Mouse (Mus musculus) MEL (cell line): ENCODE data around the gene Schip1. TPM values are rescaled to one million over a fixed set of nuclear protein-coding genes. Genes with fewer than 3 reads are reported as not detected.

ENCODE experiments used
- DNase-seq: peaks from one replicate; pipeline ENCODE4 v3.0.0; 2011; ENCODE audit warnings: low read depth, low spot score
- H3K27ac ChIP-seq: 2 replicates; pipeline ENCODE4 v1.5.1; 2012; ENCODE audit warnings: low read depth, mild to moderate bottlenecking, control low read depth, low read length, moderate library complexity; ENCODE audit not compliant: control insufficient read depth
- H3K27me3 ChIP-seq, 2 experiments: fragments of 150-350 bp in 1 of 2; sonication (generic) in 1 of 2; 2 replicates each; pipeline ENCODE4 v1.6.1; 2012; ENCODE audit warnings: low read length in 2 of 2, mild to moderate bottlenecking in 2 of 2, improper control_type of control experiment in 1 of 2, moderate library complexity in 1 of 2; ENCODE audit not compliant: insufficient read depth in 2 of 2, control insufficient read depth in 1 of 2
- H3K36me3 ChIP-seq, 2 experiments: 2 replicates each; pipeline ENCODE4 v1.6.1; 2012 to 2014; ENCODE audit warnings: low read length in 2 of 2, improper control_type of control experiment in 1 of 2, inconsistent platforms in 1 of 2, mild to moderate bottlenecking in 1 of 2; ENCODE audit not compliant: insufficient read depth in 2 of 2, control insufficient read depth in 1 of 2
- H3K4me1 ChIP-seq, 2 experiments: fragments of 150-350 bp in 1 of 2; sonication (generic) in 1 of 2; 2 replicates each; pipeline ENCODE4 v1.6.1; 2012; ENCODE audit warnings: low read length in 2 of 2, improper control_type of control experiment in 1 of 2, mild to moderate bottlenecking in 1 of 2; ENCODE audit not compliant: insufficient read depth in 2 of 2, control insufficient read depth in 1 of 2
- H3K4me3 ChIP-seq, 2 experiments: fragments of 150-350 bp in 1 of 2; sonication (generic) in 1 of 2; 2 replicates each; pipeline ENCODE4 v1.5.1; 2012; ENCODE audit warnings: low read depth in 2 of 2, low read length in 2 of 2, mild to moderate bottlenecking in 2 of 2, moderate library complexity in 2 of 2, control low read depth in 1 of 2, improper control_type of control experiment in 1 of 2; ENCODE audit not compliant: control insufficient read depth in 1 of 2, insufficient read depth in 1 of 2
- H3K79me2 ChIP-seq: 2 replicates; pipeline ENCODE4 v1.6.1; 2012; ENCODE audit warnings: mild to moderate bottlenecking, low read length, moderate library complexity; ENCODE audit not compliant: control insufficient read depth, poor library complexity, insufficient read depth
- H3K9ac ChIP-seq: 2 replicates; pipeline ENCODE4 v1.6.1; 2012; ENCODE audit warnings: low read depth, mild to moderate bottlenecking, control low read depth, low read length, moderate library complexity; ENCODE audit not compliant: control insufficient read depth, poor library complexity, severe bottlenecking
- H3K9me3 ChIP-seq: fragments of 150-350 bp; sonication (generic); replicated peaks from 2 replicates; pipeline ENCODE4 v1.6.1; 2012; ENCODE audit warnings: mild to moderate bottlenecking, low read length, improper control_type of control experiment, moderate library complexity; ENCODE audit not compliant: insufficient read depth
- BHLHE40 ChIP-seq: IDR thresholded peaks from 2 replicates; pipeline ENCODE4 v1.6.1; 2012; ENCODE audit warnings: low read depth, mild to moderate bottlenecking, inconsistent platforms, low read length, improper control_type of control experiment, borderline replicate concordance
- CHD2 ChIP-seq: IDR thresholded peaks from 2 replicates; pipeline ENCODE4 v1.6.1; 2011; ENCODE audit warnings: low read length, improper control_type of control experiment
- E2F4 ChIP-seq: IDR thresholded peaks from 2 replicates; pipeline ENCODE4 v1.6.1; 2011; ENCODE audit warnings: low read depth, low read length, improper control_type of control experiment, borderline replicate concordance
- ELF1 ChIP-seq: IDR thresholded peaks from 2 replicates; pipeline ENCODE4 v1.6.1; 2014; ENCODE audit warnings: low read depth, mild to moderate bottlenecking, inconsistent platforms, low read length, improper control_type of control experiment, moderate library complexity
- ETS1 ChIP-seq: IDR thresholded peaks from 2 replicates; pipeline ENCODE4 v1.6.1; 2012; ENCODE audit warnings: low read depth, mild to moderate bottlenecking, inconsistent platforms, low read length, improper control_type of control experiment, moderate library complexity
- GABPA ChIP-seq: IDR thresholded peaks from 2 replicates; pipeline ENCODE4 v1.6.1; 2012; ENCODE audit warnings: low read depth, mild to moderate bottlenecking, inconsistent platforms, low read length, improper control_type of control experiment, moderate library complexity
- HCFC1 ChIP-seq: IDR thresholded peaks from 2 replicates; pipeline ENCODE4 v1.6.1; 2012; ENCODE audit warnings: low read depth, mild to moderate bottlenecking, inconsistent platforms, low read length, improper control_type of control experiment, moderate library complexity
- KAT2A ChIP-seq: conservative IDR thresholded peaks from 2 replicates; pipeline ENCODE4 v1.6.1; 2012; ENCODE audit warnings: low read depth, low read length, improper control_type of control experiment, inconsistent platforms
- MAFK ChIP-seq: IDR thresholded peaks from 2 replicates; pipeline ENCODE4 v1.6.1; 2011; ENCODE audit warnings: low read depth, mild to moderate bottlenecking, low read length, improper control_type of control experiment, borderline replicate concordance
- MAX ChIP-seq: IDR thresholded peaks from 2 replicates; pipeline ENCODE4 v1.6.1; 2011; ENCODE audit warnings: low read length, improper control_type of control experiment
- MAZ ChIP-seq: IDR thresholded peaks from 2 replicates; pipeline ENCODE4 v1.6.1; 2012; ENCODE audit warnings: low read depth, mild to moderate bottlenecking, inconsistent platforms, low read length, improper control_type of control experiment
- MEF2A ChIP-seq: IDR thresholded peaks from 2 replicates; pipeline ENCODE4 v1.6.1; 2014; ENCODE audit warnings: low read depth, mild to moderate bottlenecking, inconsistent platforms, low read length, improper control_type of control experiment; ENCODE audit not compliant: poor library complexity, insufficient replicate concordance, severe bottlenecking; ENCODE audit errors: extremely low read depth
- MXI1 ChIP-seq: IDR thresholded peaks from 2 replicates; pipeline ENCODE4 v1.6.1; 2011; ENCODE audit warnings: mild to moderate bottlenecking, low read depth, low read length, improper control_type of control experiment
- MYC ChIP-seq: IDR thresholded peaks from 2 replicates; pipeline ENCODE4 v1.6.1; 2011; ENCODE audit warnings: low read depth, mild to moderate bottlenecking, low read length, improper control_type of control experiment, moderate library complexity
- NRF1 ChIP-seq: IDR thresholded peaks from 2 replicates; pipeline ENCODE4 v1.6.1; 2014; ENCODE audit warnings: low read depth, mild to moderate bottlenecking, inconsistent platforms, low read length, improper control_type of control experiment, moderate library complexity; ENCODE audit not compliant: poor library complexity, insufficient read depth, severe bottlenecking
- POLR2A ChIP-seq, 2 experiments: IDR thresholded peaks; 2 replicates each; pipeline ENCODE4 v1.6.1; 2011 to 2012; ENCODE audit warnings: low read length in 2 of 2, mild to moderate bottlenecking in 2 of 2, control low read depth in 1 of 2, improper control_type of control experiment in 1 of 2, low read depth in 1 of 2, moderate library complexity in 1 of 2; ENCODE audit not compliant: control insufficient read depth in 1 of 2, insufficient read depth in 1 of 2, poor library complexity in 1 of 2
- POLR2AphosphoS2 ChIP-seq: IDR thresholded peaks from 2 replicates; pipeline ENCODE4 v1.6.1; 2011; ENCODE audit warnings: low read length, improper control_type of control experiment
- POLR2AphosphoS5 ChIP-seq: IDR thresholded peaks from 2 replicates; pipeline ENCODE4 v1.6.1; 2012; ENCODE audit warnings: low read depth, borderline replicate concordance, mild to moderate bottlenecking, inconsistent platforms, low read length, moderate library complexity, mixed read lengths
- SIN3A ChIP-seq: IDR thresholded peaks from 2 replicates; pipeline ENCODE4 v1.6.1; 2012; ENCODE audit warnings: low read length, improper control_type of control experiment, inconsistent platforms
- USF1 ChIP-seq: IDR thresholded peaks from 2 replicates; pipeline ENCODE4 v1.6.1; 2014; ENCODE audit warnings: low read depth, mild to moderate bottlenecking, inconsistent platforms, low read length, improper control_type of control experiment, moderate library complexity
- USF2 ChIP-seq, 2 experiments: IDR thresholded peaks; 2 replicates each; pipeline ENCODE4 v1.6.1; 2011 to 2012; ENCODE audit warnings: improper control_type of control experiment in 2 of 2, low read length in 2 of 2, borderline replicate concordance in 1 of 2, inconsistent platforms in 1 of 2, low read depth in 1 of 2, mild to moderate bottlenecking in 1 of 2; ENCODE audit not compliant: insufficient read depth in 1 of 2
- ZKSCAN1 ChIP-seq: IDR thresholded peaks from 2 replicates; pipeline ENCODE4 v1.6.1; 2012; ENCODE audit warnings: low read depth, mild to moderate bottlenecking, inconsistent platforms, low read length, improper control_type of control experiment, moderate library complexity
- ZMIZ1 ChIP-seq: IDR thresholded peaks from 2 replicates; pipeline ENCODE4 v1.6.1; 2012; ENCODE audit warnings: low read depth, mild to moderate bottlenecking, inconsistent platforms, low read length, improper control_type of control experiment, moderate library complexity
- polyA plus RNA-seq, 2 experiments: library from polyadenylated mRNA; stranded (reverse) in 1 of 2; unstranded in 1 of 2; fragments of >175 nt in 1 of 2; fragments of >200 nt in 1 of 2; gene quantifications; 2 replicates each; pipeline versions ENCODE4 v1.2.1 to v1.2.4; 2012; ENCODE audit warnings: low replicate concordance in 2 of 2, low read depth in 1 of 2; ENCODE audit not compliant: insufficient read length in 2 of 2, insufficient read depth in 1 of 2, missing spikeins in 1 of 2
- total RNA-seq: library from RNA; depleted of rRNA; stranded (reverse); fragments of 300-350 nt; gene quantifications from 2 replicates; pipeline ENCODE4 v1.2.3, GENCODE M21; 2012

Gene Schip1
- total and polyA plus RNA-seq, 3 experiments: 10.1 to 12.4 TPM; not detected in 1

DNA sequence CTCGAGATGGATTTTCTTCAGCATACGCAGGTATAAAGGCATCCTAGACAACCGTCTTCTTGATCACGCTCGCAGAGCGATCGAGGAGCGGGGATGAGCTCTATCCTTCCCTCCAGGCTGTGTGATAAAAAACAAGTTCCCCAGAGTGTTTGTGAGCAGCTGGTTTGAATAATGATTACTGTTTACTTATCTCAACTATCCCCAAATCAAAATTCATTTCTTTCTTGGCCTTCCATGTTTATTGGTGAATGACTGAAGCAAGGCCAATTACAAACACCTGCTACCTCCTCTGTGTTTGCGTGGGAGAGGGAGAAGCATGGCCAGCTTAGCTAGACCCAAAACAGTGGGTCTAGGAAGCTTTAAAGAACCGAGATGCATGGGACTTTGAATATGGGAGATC, 540.4 kb downstream of the Schip1 start:
- Histone ChIP-seq H3K36me3 (no peaks in the 10 kb centered on the region), H3K9ac (no peak overlapping the region), H3K27ac (no peak overlapping the region), H3K27me3 (no peaks in the 10 kb centered on the region), H3K4me1 (no peaks in the 10 kb centered on the region), H3K79me2 (no peaks in the 10 kb centered on the region), H3K4me3 (no peak overlapping the region), H3K9me3 (no peaks in the 10 kb centered on the region)
- TF ChIP-seq MAZ (no peak), ETS1 (no peak), ZKSCAN1 (no peak), POLR2AphosphoS2 (no peak), USF2 (IDR thresholded peaks at IDR 0.05; ENCODE audit: borderline replicate concordance in 1 of 2, insufficient read depth in 1 of 2, low read depth in 1 of 2, low read length in 2 of 2) (no peak), CHD2 (no peak), GABPA (no peak), MAFK (no peak), MEF2A (no peak), ZMIZ1 (no peak), NRF1 (no peak), KAT2A (no peak), E2F4 (no peak)
- DNase-seq: no peak

DNA sequence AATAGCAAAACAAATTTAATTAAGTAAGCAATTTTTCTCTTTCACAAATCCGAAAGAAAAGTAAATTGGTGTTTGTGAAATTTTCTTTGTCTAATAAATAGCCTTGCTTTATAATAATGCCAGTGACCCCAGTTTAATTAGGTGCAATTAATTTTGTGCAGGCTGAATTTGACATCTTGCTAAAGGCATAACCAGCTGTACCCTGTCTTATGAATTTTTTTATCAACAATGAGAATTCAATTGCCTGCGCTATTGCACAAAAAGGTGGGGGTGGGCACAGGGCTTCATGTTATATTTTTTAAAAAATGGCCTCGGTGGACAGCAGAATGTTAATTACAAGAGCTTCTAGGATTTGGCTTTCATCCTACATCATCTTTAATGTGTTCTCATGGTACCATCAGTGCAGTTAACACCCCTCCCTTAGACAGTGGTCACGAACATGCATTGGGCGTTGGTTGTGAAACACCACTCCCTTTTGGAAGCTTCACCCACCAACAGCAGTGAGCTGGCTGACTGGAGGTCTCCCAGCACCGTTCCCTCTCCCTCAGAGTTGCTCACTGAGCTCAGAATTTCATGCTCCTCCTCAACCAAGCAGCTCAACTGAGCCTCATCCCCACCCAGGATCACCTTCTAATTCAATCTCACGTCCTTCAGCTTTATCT, 541.5 kb downstream of the Schip1 start:
- H3K27ac ChIP-seq: no peak overlapping the region
- DNase-seq: no peak
- H3K4me1 ChIP-seq: no peaks in the 10 kb centered on the region
- H3K36me3 ChIP-seq: no peaks in the 10 kb centered on the region
- no peak overlapping the region for H3K9ac ChIP-seq
- no peak overlapping the region for H3K4me3 ChIP-seq
- TF ChIP-seq MXI1: no peak
- no peak for TF ChIP-seq POLR2AphosphoS5
- TF ChIP-seq ZMIZ1: no peak
- no peak for TF ChIP-seq BHLHE40
- TF ChIP-seq HCFC1: no peak
- no peak for TF ChIP-seq MAFK
- no peak for TF ChIP-seq POLR2A (IDR thresholded peaks at IDR 0.05; ENCODE audit: control insufficient read depth in 1 of 2, insufficient read depth in 1 of 2, low read depth in 1 of 2, low read length in 2 of 2, poor library complexity in 1 of 2)
- TF ChIP-seq GABPA: no peak
- no peak for TF ChIP-seq MYC
- TF ChIP-seq MAZ: no peak
- no peak for TF ChIP-seq USF1
- TF ChIP-seq MAX: no peak
- TF ChIP-seq KAT2A: no peak
- no peak for TF ChIP-seq E2F4
- TF ChIP-seq SIN3A: no peak
- no peak for TF ChIP-seq ELF1
- no peaks in the 10 kb centered on the region for H3K9me3 ChIP-seq
- no peaks in the 10 kb centered on the region for H3K79me2 ChIP-seq
- H3K27me3 ChIP-seq: no peaks in the 10 kb centered on the region
